Mouse (Mus musculus) spleen, adult 10 weeks (tissue): ENCODE results near the gene Ckmt2. TPM values are rescaled to one million over a fixed set of nuclear protein-coding genes. Genes with fewer than 3 reads are reported as not detected.

ENCODE experiments used
- polyA plus RNA-seq: library from polyadenylated mRNA; stranded (reverse); fragments of 350-450 nt; fragmentation: Illumina TruSeq; extraction: RNeasy Lipid Tissue Mini Kit (QIAGEN cat#74804); gene quantifications from one replicate; pipeline ENCODE4 v1.2.3, GENCODE M21; 2015; ENCODE audit warnings: low replicate concordance; ENCODE audit not compliant: insufficient read depth

Ckmt2 gene
- polyA plus RNA-seq, result not detected

DNA sequence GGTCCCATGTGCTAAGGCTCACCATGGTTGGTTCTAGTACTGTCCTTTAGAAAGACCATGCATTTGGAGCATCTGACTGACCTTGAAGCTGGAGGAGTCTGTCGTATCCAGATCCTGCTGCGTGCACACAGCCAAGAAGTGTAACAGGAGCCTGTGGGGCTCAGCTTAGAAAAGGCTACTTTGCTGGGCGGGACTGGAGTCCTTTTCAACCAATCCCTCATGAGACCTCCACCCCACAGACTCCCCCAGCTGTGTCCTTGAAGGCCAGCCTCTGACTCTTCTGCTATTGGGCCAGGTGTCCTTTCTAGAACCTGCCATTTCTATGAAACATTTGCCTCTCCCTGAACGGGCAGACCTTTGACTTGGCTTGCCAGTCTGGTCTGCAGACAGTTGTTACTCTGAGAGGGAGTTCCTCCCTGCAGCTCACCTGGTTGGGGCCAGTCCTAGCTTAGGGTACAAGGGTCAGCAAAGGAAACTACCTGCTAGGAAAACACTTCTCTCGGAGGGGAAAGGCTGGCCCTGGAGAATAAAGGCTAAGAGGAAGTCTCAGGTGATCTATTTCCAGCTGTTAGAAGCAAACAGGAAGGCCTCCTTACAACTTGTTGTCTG lies at the start of gene Ckmt2:
Gene Ckmt2 (minus strand): TSS at position 145 of the 609 bp plus-strand sequence.

DNA sequence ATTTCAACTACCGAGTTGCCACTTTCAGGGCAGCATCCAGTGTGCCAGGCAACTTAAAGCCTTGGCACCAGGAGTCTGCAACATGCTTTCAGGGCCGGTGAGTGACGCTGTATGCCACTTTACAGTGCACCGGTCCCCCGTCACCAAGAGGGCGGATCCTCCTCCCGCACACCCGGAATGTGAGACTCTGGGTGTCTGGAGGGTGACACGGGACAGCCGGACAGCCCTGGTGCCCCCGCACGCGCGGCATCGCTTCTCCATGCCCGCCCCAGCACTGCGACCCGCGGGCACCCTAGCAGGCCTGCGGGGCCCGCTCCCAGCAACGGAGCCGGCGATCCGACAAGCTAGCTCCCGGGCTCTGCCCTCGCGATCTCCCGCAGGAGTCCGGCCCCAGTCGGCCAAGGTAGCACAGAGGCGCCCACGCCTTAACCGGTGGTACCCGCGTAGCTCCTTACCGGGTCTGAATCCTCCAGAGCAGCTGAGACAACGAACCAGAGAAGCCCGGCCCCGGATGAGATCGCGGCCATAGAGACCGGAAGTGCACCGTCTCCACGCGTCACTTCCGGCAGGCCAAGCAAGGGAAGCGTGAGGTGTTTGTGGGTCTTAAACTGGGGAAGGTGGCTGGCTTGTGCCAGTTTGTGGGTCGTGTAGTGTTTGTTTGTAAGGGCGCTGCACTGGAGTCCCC lies 69.4 kb downstream of the Ckmt2 start, which contains the start of gene Zcchc9:
Gene Zcchc9 (minus strand): TSS at position 551 of the 685 bp plus-strand sequence.

Other genes starting within 250 kb of the Ckmt2 start
- gene Acot12, start 135.4 kb downstream of the Ckmt2 start, polyA plus RNA-seq, result not detected
- 42.3 TPM for gene Zcchc9, start 69.2 kb downstream of the Ckmt2 start, polyA plus RNA-seq